Mouse (Mus musculus): Measurements from ENCODE around the gene Fndc3c1.

The Fndc3c1 gene

DNA sequence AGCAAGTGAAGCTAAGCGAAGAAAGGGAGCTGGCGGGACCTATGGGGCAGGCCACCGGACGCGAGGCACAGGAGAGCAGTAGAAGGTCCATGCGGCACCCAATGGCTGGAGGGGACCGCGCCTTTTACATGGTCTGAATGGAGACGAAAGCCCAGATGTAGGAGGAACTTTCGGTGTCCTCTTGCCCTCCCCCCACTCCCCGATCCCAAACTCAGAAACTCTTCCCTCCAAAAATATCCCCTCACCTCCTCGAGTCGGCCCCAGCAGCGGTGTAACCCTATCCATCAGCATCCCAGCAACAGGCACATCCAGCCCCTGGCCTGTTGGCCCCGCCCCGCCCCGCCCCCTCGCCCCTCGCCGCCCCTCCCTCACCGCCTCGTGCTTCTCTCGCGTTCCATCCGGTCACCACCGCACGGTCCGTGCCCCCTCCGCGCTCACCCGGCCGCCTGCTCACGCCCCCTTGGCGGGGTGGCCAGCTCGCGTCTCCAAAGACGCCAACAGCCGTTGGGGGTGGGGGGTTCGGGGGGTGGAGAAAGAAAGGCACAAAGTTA, at the start of gene Fndc3c1:
Gene Fndc3c1, minus strand, starts transcription at position 301 of the 551 bp plus-strand sequence.
- DNase-seq, result peak; percentile 10

DNA sequence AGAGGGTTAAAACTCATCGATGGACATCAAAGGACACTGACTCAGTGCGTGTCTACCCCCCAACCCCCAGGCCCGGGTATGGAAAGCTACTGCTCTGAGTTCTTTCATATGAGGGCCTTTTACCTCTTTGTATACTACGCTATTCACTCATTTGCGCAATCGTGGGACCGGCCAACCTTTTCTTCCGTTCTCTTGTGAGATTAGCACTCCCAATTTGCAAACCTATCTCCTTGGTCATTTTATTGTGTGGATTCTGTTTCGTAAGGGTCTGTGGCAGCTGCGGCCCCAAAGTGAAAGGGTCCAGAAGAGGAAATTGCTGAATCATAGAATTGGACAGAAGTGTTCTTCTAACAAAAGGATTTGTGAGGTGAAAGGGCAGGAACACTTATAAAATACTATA, 1.2 kb upstream of the Fndc3c1 start:
- DNase-seq, result no peak

DNA sequence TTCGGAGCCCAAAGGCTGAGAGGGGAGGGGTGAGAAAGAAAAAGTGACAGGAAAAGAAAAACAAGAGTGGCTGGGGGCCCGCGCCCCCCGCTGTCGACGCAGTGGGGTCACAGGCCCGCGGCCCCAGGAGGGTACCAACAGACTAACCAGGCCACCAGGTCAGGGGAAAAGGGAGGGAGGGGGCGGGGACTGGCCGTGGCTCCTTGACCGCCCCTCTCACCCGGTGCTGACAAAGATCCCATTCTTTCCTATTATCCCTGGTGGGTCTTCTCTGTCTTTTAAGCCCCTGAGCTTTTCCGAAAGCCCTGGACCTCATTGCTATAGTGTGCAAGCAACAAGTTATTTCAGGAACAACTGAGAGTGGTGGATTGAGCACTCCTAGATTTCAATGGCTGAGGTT, 470 bp upstream of the Fndc3c1 start:
- DNase-seq, result no peak

DNA sequence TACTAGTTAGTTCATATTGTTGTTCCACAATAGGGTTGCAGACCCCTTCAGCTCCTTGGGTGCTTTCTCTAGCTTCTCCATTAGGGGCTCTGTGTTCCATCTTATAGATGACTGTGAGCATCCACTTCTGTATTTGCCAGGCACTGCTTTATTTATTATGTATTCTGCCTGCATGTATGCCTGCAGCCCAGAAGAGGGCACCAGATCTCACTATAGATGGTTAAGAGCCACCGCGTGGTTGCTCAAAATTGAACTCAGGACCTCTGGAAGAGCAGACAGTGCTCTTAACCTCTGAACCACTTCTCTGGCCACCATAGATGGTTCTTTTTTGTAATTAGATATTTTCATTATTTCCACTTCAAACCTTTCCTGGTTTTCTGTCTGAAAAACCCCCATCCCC, 5.3 kb downstream of the Fndc3c1 start:
- peak; percentile 2 for DNase-seq

DNA sequence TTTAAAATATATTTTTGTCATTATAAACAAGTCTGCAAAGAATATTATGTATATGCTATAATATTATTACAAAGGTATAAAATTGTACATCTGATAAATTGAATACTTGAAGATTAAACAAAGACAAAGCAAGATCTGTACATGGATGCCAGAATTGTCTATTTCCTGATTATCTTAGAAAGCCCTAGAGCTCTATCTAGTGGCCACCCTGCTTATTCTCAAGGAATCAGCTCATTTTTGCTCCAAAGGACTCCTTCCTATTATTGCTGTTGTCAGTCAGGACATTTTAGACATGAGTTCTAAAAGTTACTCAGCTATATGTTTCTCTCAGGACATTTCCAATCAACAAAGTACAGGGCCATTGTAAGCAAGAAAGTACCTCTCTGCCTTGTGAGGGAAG, 99.9 kb downstream of the Fndc3c1 start:
- DNase-seq, result no peak

DNA sequence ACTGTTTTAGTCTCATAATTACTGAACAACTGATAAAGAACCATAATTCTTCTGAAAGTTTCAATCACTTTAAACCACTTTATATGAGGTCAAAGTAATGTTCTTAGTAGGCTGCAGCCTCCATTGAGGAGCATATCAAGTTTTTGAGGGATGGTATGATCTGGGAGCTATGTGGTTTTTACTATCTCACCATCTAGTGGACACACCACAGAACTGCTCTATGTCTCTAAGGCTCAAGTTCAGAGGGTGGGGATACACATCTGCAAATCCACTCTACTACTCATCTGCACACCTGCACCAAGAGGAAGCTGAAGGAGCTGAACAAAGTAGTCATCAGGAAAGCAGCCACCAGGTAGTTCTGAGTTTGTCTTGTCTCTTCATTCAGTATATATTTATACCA, 104.6 kb downstream of the Fndc3c1 start:
- DNase-seq, result no peak
